Mouse (Mus musculus): Measurements from ENCODE around the gene Ccdc110. TPM values are rescaled to one million over a fixed set of nuclear protein-coding genes. Genes with fewer than 3 reads are reported as not detected.

Gene Ccdc110
- total and polyA plus RNA-seq, 3 experiments = not detected

DNA sequence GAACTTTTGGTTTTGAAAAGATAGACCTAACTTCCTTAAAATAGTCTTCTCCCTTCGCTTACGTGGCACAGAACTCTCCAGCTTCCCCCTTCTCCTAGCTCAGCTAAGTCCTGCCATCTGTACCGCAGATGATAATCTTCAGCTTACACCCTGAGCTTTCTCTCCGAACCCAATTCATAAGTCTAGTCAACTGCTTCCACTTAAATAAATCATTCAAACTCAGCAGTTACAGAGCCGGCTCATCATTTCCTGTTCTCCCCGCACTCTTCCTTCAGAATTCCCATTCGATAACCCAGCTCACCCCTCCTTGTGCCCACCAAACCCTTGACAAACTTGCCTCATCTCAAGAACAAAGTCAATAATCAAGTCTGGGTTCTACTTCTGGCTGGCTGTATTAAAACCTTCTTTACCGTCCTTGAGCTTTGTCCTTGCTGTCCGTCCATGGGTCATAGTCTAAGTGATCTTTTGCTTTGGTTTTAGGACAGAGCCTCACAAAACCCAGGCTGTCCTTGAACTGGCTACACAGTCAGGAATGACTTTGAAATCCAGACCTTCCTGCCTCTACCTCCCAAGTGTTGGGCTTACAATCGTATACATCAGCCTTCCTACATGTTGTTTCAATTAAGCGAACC lies 41.5 kb downstream of the Ccdc110 start:
- DNase-seq = no peak

DNA sequence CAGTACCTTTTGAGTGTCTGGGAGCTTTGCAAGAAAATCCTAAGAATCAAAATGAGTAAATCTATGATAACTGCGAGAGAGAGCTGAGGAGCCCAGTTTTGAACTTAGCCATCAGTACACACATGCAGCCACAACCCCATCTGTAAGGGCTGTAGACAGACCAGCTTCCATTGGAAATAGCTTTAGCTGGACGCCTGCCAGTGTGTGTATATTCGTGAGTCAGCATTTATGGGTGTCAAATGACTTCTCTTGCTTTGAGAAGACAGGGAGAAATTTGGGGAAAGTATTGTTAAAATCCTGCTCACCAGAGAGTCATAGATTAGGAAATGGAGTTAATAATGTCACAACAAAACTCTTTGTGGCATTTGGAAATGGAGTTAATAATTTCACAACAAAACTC lies 52.2 kb downstream of the Ccdc110 start:
- DNase-seq = no peak

GRCm38 (mm10) chr8:45988189-45988588 lies 53.8 kb downstream of the Ccdc110 start:
- DNase-seq = no peak

DNA sequence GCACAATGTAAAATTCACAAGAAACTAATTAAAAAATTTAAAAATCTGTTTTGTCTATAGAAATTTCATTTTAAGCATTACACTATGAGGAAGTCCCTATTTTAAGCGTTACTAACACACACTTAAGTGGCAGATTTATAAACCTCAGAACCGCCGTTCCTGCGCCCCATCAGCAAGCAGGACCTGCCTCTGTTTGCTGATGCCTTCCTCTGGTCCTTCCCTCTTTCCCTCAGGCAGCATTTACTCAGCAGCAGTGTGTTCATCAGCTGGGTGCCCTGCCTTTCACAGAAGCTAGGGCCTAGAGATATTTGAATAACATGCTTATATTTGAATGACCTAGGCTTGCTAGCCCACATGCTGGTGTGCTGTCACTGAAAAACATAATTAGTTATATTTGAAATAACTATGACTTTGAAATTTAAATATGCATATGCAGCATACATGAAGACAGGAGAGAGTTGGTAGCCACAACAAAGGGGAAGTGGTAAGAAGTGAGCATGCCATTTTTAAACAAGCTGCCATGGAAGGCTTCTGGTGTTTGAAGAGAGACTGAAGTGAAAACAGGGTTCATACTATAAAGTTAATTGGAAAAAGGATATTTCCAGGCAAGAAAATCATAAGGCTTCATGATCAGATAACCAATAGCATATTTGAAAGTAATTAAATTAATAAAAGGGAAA lies 56.4 kb downstream of the Ccdc110 start:
- no peak for DNase-seq

Other genes starting within 250 kb of the Ccdc110 start
- 1 to 10 TPM; 1.3 to 1.7 TPM for gene Pdlim3, start 49.2 kb upstream of the Ccdc110 start, total RNA-seq (2021)
- gene Pdlim3, start 49.2 kb upstream of the Ccdc110 start, polyA plus RNA-seq (2012; rRNA removed) = 0.90 and 1.3 TPM in 2 replicates
- gene 1700029J07Rik, start 40.6 kb downstream of the Ccdc110 start, total RNA-seq (2021) = 1 to 10 TPM; 1.7 to 3.0 TPM
- gene 1700029J07Rik, start 40.6 kb downstream of the Ccdc110 start, polyA plus RNA-seq (2012; rRNA removed) = 0.57 and 0.60 TPM in 2 replicates
- gene Ufsp2, start 40.9 kb downstream of the Ccdc110 start, total RNA-seq (2021) = 10 to 100 TPM; 56.5 to 56.6 TPM
- gene Ufsp2, start 40.9 kb downstream of the Ccdc110 start, polyA plus RNA-seq (2012; rRNA removed) = 3.2 and 6.2 TPM in 2 replicates
- under 1 TPM; 0.35 to 0.41 TPM for gene Lrp2bp, start 64.7 kb downstream of the Ccdc110 start, total RNA-seq (2021)
- gene Lrp2bp, start 64.7 kb downstream of the Ccdc110 start, polyA plus RNA-seq (2012; rRNA removed) = not detected in 2 replicates
- gene Ankrd37, start 71.1 kb downstream of the Ccdc110 start, total RNA-seq (2021) = 1 to 10 TPM in 1 of 2 experiments, not detected in 1; 2.0 TPM
- gene Ankrd37, start 71.1 kb downstream of the Ccdc110 start, polyA plus RNA-seq (2012; rRNA removed) = 0.19 and 0.98 TPM in 2 replicates
- gene Cfap97, start 217.2 kb downstream of the Ccdc110 start, total RNA-seq (2021) = 10 to 100 TPM; 16.1 to 19.5 TPM
- gene Cfap97, start 217.2 kb downstream of the Ccdc110 start, polyA plus RNA-seq (2012; rRNA removed) = 1.5 and 2.1 TPM in 2 replicates
- gene Snx25, start 217.5 kb downstream of the Ccdc110 start, total RNA-seq (2021) = 10 to 100 TPM; 14.1 to 20.9 TPM
- gene Snx25, start 217.5 kb downstream of the Ccdc110 start, polyA plus RNA-seq (2012; rRNA removed) = 2.3 and 2.5 TPM in 2 replicates

Measured in adrenal gland, adult 2 months (tissue).